Mouse (Mus musculus): ENCODE data around the gene Pdgfc.

- TF ChIP-seq CTCF (IDR thresholded peaks at IDR 0.05; ENCODE audit: low read depth) (no peak), EP300 (IDR thresholded peaks at IDR 0.05; ENCODE audit: low read depth) (no peak)
Measured at GRCm38 (mm10) chr3:81022266-81022665, 13.9 kb upstream of the Pdgfc start.

Data from liver, postnatal 0 days (tissue).